Mouse (Mus musculus) MEL (cell line): ENCODE results near the gene Otol1. TPM values are rescaled to one million over a fixed set of nuclear protein-coding genes. Genes with fewer than 3 reads are reported as not detected.

Source experiments
- DNase-seq: peaks from one replicate; pipeline ENCODE4 v3.0.0; 2011; ENCODE audit warnings: low read depth, low spot score
- H3K27ac ChIP-seq: 2 replicates; pipeline ENCODE4 v1.5.1; 2012; ENCODE audit warnings: low read depth, mild to moderate bottlenecking, control low read depth, low read length, moderate library complexity; ENCODE audit not compliant: control insufficient read depth
- H3K27me3 ChIP-seq, 2 experiments: fragments of 150-350 bp in 1 of 2; sonication (generic) in 1 of 2; 2 replicates each; pipeline ENCODE4 v1.6.1; 2012; ENCODE audit warnings: low read length in 2 of 2, mild to moderate bottlenecking in 2 of 2, improper control_type of control experiment in 1 of 2, moderate library complexity in 1 of 2; ENCODE audit not compliant: insufficient read depth in 2 of 2, control insufficient read depth in 1 of 2
- H3K36me3 ChIP-seq, 2 experiments: 2 replicates each; pipeline ENCODE4 v1.6.1; 2012 to 2014; ENCODE audit warnings: low read length in 2 of 2, improper control_type of control experiment in 1 of 2, inconsistent platforms in 1 of 2, mild to moderate bottlenecking in 1 of 2; ENCODE audit not compliant: insufficient read depth in 2 of 2, control insufficient read depth in 1 of 2
- H3K4me1 ChIP-seq, 2 experiments: fragments of 150-350 bp in 1 of 2; sonication (generic) in 1 of 2; 2 replicates each; pipeline ENCODE4 v1.6.1; 2012; ENCODE audit warnings: low read length in 2 of 2, improper control_type of control experiment in 1 of 2, mild to moderate bottlenecking in 1 of 2; ENCODE audit not compliant: insufficient read depth in 2 of 2, control insufficient read depth in 1 of 2
- H3K4me3 ChIP-seq, 2 experiments: fragments of 150-350 bp in 1 of 2; sonication (generic) in 1 of 2; 2 replicates each; pipeline ENCODE4 v1.5.1; 2012; ENCODE audit warnings: low read depth in 2 of 2, low read length in 2 of 2, mild to moderate bottlenecking in 2 of 2, moderate library complexity in 2 of 2, control low read depth in 1 of 2, improper control_type of control experiment in 1 of 2; ENCODE audit not compliant: control insufficient read depth in 1 of 2, insufficient read depth in 1 of 2
- H3K79me2 ChIP-seq: 2 replicates; pipeline ENCODE4 v1.6.1; 2012; ENCODE audit warnings: mild to moderate bottlenecking, low read length, moderate library complexity; ENCODE audit not compliant: control insufficient read depth, poor library complexity, insufficient read depth
- H3K9ac ChIP-seq: 2 replicates; pipeline ENCODE4 v1.6.1; 2012; ENCODE audit warnings: low read depth, mild to moderate bottlenecking, control low read depth, low read length, moderate library complexity; ENCODE audit not compliant: control insufficient read depth, poor library complexity, severe bottlenecking
- H3K9me3 ChIP-seq: fragments of 150-350 bp; sonication (generic); replicated peaks from 2 replicates; pipeline ENCODE4 v1.6.1; 2012; ENCODE audit warnings: mild to moderate bottlenecking, low read length, improper control_type of control experiment, moderate library complexity; ENCODE audit not compliant: insufficient read depth
- CTCF ChIP-seq, 3 experiments: IDR thresholded peaks in 2 of 3; conservative IDR thresholded peaks in 1 of 3; 2 replicates each; pipeline ENCODE4 v1.5.1; 2011 to 2012; ENCODE audit warnings: low read length in 3 of 3, low read depth in 2 of 3, mild to moderate bottlenecking in 2 of 3, improper control_type of control experiment in 1 of 3, inconsistent platforms in 1 of 3, mixed read lengths in 1 of 3, moderate library complexity in 1 of 3; ENCODE audit not compliant: control insufficient read depth in 1 of 3, insufficient read depth in 1 of 3, poor library complexity in 1 of 3, severe bottlenecking in 1 of 3
- GABPA ChIP-seq: IDR thresholded peaks from 2 replicates; pipeline ENCODE4 v1.6.1; 2012; ENCODE audit warnings: low read depth, mild to moderate bottlenecking, inconsistent platforms, low read length, improper control_type of control experiment, moderate library complexity
- HCFC1 ChIP-seq: IDR thresholded peaks from 2 replicates; pipeline ENCODE4 v1.6.1; 2012; ENCODE audit warnings: low read depth, mild to moderate bottlenecking, inconsistent platforms, low read length, improper control_type of control experiment, moderate library complexity
- JUND ChIP-seq: IDR thresholded peaks from 2 replicates; pipeline ENCODE4 v1.6.1; 2011; ENCODE audit warnings: low read depth, mild to moderate bottlenecking, improper control_type of control experiment, low read length
- MYB ChIP-seq: IDR thresholded peaks from 2 replicates; pipeline ENCODE4 v1.6.1; 2011; ENCODE audit warnings: mild to moderate bottlenecking, low read depth, low read length, improper control_type of control experiment
- POLR2AphosphoS2 ChIP-seq: IDR thresholded peaks from 2 replicates; pipeline ENCODE4 v1.6.1; 2011; ENCODE audit warnings: low read length, improper control_type of control experiment
- POLR2AphosphoS5 ChIP-seq: IDR thresholded peaks from 2 replicates; pipeline ENCODE4 v1.6.1; 2012; ENCODE audit warnings: low read depth, borderline replicate concordance, mild to moderate bottlenecking, inconsistent platforms, low read length, moderate library complexity, mixed read lengths
- SIN3A ChIP-seq: IDR thresholded peaks from 2 replicates; pipeline ENCODE4 v1.6.1; 2012; ENCODE audit warnings: low read length, improper control_type of control experiment, inconsistent platforms
- USF1 ChIP-seq: IDR thresholded peaks from 2 replicates; pipeline ENCODE4 v1.6.1; 2014; ENCODE audit warnings: low read depth, mild to moderate bottlenecking, inconsistent platforms, low read length, improper control_type of control experiment, moderate library complexity
- ZC3H11A ChIP-seq: IDR thresholded peaks from 2 replicates; pipeline ENCODE4 v1.6.1; 2012; ENCODE audit warnings: low read depth, mild to moderate bottlenecking, inconsistent platforms, low read length, improper control_type of control experiment
- ZKSCAN1 ChIP-seq: IDR thresholded peaks from 2 replicates; pipeline ENCODE4 v1.6.1; 2012; ENCODE audit warnings: low read depth, mild to moderate bottlenecking, inconsistent platforms, low read length, improper control_type of control experiment, moderate library complexity
- polyA plus RNA-seq, 2 experiments: library from polyadenylated mRNA; stranded (reverse) in 1 of 2; unstranded in 1 of 2; fragments of >175 nt in 1 of 2; fragments of >200 nt in 1 of 2; gene quantifications; 2 replicates each; pipeline versions ENCODE4 v1.2.1 to v1.2.4; 2012; ENCODE audit warnings: low replicate concordance in 2 of 2, low read depth in 1 of 2; ENCODE audit not compliant: insufficient read length in 2 of 2, insufficient read depth in 1 of 2, missing spikeins in 1 of 2
- total RNA-seq: library from RNA; depleted of rRNA; stranded (reverse); fragments of 300-350 nt; gene quantifications from 2 replicates; pipeline ENCODE4 v1.2.3, GENCODE M21; 2012; rRNA removed

Gene Otol1
- total and polyA plus RNA-seq, 3 experiments, result not detected

DNA sequence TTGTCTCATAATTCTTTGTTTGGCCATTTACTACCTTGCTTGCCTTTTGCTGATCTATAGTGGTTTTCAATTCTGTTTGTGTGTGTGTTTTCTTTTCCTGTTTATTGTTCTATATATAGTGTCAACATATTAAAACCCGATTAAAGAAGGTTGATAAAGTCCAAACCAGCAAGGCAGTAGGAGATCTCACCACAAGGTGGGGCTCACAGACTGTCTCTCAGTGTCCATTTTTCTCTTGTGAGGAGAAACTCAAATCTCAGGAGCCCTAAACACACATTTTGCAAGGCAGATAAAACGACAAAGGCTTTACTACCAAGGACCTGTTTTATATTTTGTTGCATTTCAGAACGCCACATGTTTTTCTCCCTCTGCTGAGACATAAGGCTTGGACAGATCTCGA, 28.2 kb downstream of the Otol1 start:
- no peaks in the 10 kb centered on the region for H3K79me2 ChIP-seq
- no peaks in the 10 kb centered on the region for H3K9me3 ChIP-seq
- no peak for DNase-seq
- H3K4me1 ChIP-seq, result no peaks in the 10 kb centered on the region
- H3K36me3 ChIP-seq, result no peaks in the 10 kb centered on the region
- H3K27me3 ChIP-seq, result no peaks in the 10 kb centered on the region
- no peak overlapping the region for H3K27ac ChIP-seq
- H3K9ac ChIP-seq, result no peak overlapping the region
- no peak overlapping the region for H3K4me3 ChIP-seq
- no peak for TF ChIP-seq ZC3H11A
- TF ChIP-seq ZKSCAN1, result no peak
- TF ChIP-seq MYB, result no peak
- TF ChIP-seq SIN3A, result no peak
- no peak for TF ChIP-seq POLR2AphosphoS2
- TF ChIP-seq JUND, result no peak
- no peak for TF ChIP-seq POLR2AphosphoS5
- TF ChIP-seq USF1, result no peak
- no peak for TF ChIP-seq HCFC1
- TF ChIP-seq GABPA, result no peak
- TF ChIP-seq CTCF (IDR thresholded peaks at IDR 0.05 in 2 of 3, conservative IDR thresholded peaks at IDR 0.05 in 1 of 3; ENCODE audit: control insufficient read depth in 1 of 3, insufficient read depth in 1 of 3, low read depth in 2 of 3, low read length in 3 of 3, poor library complexity in 1 of 3, severe bottlenecking in 1 of 3), result no peak

Other genes with a start within 250 kb of the Otol1 start
- not detected in 2 replicates for gene Sptssb, start 147.7 kb upstream of the Otol1 start, total RNA-seq
- not detected for gene Sptssb, start 147.7 kb upstream of the Otol1 start, polyA plus RNA-seq